Mouse (Mus musculus): ENCODE results near the gene Frmpd3. TPM values are rescaled to one million over a fixed set of nuclear protein-coding genes. Genes with fewer than 3 reads are reported as not detected.

Frmpd3 gene
- total RNA-seq, 2 experiments from 2014 or later, result not detected

DNA sequence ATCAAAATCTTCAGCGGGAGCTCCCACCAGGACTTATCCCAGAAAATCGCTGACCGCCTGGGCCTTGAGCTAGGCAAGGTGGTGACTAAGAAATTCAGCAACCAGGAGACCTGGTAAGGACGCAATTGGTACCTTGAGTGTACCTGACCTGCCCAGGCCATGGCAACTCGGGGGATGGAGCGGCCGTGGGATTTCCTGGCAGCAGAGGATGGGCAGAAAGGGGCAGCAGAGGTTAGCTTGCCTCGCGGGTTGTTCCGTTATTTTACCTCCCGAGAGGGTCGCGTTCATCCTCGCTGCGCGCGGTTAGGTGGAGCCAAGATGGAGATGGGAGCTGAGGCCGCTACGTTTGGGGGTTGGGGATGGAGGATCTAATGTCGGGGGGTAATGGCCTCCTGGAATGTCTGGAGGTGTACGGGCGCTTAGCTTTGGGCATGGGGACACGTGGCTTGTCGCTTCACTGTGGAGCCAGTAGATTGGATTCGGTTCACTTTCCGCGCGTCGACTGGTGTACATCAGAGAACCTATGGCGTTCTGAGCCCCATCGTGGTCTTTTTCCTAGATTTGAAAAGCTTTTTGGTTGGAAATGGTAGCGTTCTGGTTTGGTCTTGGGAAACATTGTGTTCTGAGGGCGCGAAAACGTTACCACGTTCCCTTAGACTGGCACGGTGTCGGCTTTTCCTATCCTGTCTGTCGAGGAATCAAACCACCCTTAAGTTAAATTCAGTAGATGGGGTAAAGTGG lies 114.9 kb downstream of the Frmpd3 start:
- no peak for DNase-seq

DNA sequence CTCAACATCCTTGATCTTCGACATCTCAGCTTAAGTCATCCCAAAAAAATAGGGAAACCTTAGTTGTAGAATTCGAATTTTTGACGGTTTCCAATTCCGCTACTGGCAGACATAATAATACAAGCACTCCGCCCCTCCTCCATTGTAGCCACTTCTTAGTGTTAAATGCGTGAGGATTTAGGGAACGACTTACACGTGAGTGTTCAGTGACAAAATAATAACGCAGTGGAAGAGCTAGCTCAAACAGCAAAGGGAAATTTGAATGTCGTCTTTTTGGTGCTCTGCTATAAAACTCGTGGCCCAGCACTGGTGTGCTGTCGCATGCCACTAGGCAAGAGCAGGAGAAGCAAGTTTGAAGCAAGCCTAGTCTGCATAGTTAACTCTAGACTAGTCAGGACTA lies 115.4 kb downstream of the Frmpd3 start:
- no peak for DNase-seq

DNA sequence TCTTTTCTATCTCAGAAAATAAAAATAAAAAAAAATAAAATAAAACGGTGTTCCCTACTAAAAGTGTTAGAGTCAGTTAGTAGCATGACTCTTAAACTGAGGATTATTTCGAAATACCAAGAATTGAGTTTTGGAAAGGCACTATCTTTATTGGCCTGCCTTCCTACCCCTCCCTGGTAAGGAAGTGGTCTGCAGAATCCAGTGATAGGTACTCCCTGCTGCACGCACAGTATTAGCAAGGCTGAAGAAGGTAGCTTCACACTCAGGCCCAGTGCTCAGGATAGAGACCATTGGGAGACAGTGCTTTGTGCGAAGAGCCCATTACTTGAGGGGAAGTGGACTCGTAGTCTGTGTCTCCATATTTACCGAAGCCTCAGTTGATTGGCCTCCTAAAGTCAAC lies 136.2 kb downstream of the Frmpd3 start:
- DNase-seq, result no peak

DNA sequence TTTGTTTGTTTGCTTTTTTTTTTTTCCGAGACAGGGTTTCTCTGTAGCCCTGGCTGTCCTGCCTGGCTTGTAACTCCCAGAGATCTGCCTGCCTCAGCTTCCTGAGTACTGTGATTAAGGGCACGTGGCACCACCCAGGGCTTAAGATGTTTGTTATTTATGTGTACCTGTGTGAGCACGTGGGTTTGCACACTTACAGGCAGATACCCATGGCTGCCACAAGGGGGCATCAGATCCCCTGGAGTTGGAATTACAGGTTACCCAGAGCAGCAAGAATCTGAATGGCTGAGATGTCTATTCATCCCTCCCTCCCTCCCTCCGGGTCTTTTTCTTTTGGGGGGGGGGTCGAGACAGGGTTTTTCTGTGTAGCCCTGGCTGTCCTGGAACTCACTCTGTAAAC lies 137.1 kb downstream of the Frmpd3 start:
- peak; percentile 23 for DNase-seq

Small RNA genes within 50 kb of the gene (microRNA-seq; reads per million reads assigned to microRNA genes)
- gene Mir3475 (ENCODE audit: borderline replicate concordance in 2 of 2), result 4.2 to 5.2 reads per million in 2 experiments

Other genes starting within 250 kb of the Frmpd3 start
- 10 to 100 TPM; 23.8 to 25.9 TPM for gene Prps1, start 114.3 kb downstream of the Frmpd3 start, total RNA-seq (2021)

Measured in gastrocnemius, postnatal 25 days (tissue).